Mouse (Mus musculus) urinary bladder, postnatal 4 days (tissue): Measurements from ENCODE around the gene Hgfac.

Source experiments
- DNase-seq, 2 experiments: peaks; one replicate each; pipeline ENCODE4 v3.0.0; 2021 to 2022; ENCODE audit warnings: low spot score in 2 of 2

Gene Hgfac

DNA sequence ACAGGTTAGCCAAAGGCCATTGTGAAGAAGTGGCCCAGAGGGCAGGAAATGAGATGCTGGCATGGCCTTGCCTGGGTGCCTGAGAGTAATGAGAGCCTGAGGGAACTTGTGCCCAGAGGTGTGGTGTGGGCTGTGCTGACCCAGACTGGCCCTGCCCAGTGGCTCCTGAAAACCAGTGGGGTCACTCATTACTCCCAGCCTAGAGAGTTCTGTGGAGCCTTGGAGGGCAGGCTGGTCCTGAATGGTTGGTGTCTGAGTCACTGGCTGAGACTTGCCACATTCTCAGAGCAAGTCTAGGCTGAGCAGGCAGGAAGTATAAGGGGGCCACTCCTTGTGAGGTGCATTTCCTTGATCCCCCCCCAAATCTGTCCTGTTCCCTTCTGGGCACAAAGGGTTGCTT, 3.9 kb upstream of the Hgfac start:
- DNase-seq: peak in 1 of 2 experiments; percentile 48

DNA sequence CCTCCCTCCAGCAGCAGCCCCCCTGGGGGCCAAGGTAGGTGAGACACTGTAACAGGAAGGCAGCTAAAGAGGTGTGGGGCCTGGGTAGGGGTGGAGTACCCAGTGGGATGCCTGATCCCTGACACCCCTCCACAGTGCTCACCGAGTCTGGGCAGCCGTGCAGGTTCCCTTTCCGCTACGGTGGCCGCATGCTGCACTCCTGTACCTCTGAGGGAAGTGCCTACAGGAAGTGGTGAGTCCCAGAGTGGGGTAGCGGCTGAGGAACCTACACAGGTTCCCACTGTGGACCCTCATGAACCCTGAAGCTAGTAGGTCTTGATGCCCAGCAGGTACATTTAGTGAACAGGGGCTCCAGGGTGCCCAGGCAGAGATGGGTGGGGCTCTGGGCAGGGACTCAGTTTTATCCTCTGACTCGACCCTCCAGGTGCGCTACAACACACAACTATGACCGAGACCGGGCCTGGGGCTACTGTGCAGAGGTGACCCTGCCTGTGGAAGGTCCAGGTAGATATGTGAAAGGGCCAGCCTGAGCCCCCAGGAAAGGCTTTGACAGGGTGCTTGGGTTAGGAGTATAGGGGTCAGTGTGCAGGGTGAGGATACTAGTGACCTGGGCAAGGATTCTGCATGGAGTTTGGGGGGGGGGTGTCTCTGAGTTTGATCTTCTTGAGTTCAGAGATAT, 1.3 kb downstream of the Hgfac start:
- DNase-seq: no peak

DNA sequence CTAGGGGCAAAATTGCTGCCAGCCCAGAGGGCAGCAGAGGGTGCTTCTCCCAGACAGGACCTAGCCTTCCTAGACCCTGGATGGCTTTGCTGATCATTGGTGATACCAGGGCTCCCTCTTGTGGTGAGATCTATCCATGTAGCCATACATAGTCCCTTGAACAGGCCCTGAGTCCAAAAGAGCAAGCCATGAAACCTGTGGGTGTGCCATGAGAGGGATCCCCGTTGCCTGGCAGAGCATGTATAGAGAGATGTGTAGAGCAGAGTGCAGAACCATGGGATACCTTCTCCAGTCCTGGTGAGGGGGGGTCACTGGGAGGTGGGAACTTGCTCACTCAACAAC, 1.8 kb downstream of the Hgfac start:
- peak in 1 of 2 experiments; percentile 72 for DNase-seq

DNA sequence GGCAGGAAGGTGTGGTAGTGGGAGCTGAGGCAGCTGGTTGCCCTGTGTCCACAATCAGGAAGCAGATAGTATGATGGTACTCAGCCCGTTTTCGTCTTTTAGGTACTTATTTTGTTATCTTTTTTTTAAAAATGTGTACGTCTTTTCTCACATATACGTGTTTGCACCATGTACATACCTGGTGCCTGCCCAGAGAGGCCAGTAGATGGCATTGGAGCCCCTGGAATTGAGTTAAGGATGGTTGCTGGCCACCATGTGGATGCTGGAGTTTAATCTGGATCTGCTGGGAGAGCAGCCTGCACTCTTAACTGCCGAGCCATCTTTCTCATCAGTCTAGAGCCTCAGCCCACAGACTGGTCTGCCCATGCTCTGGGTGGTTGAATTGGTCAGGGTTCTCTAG, 9.2 kb downstream of the Hgfac start:
- no peak for DNase-seq

DNA sequence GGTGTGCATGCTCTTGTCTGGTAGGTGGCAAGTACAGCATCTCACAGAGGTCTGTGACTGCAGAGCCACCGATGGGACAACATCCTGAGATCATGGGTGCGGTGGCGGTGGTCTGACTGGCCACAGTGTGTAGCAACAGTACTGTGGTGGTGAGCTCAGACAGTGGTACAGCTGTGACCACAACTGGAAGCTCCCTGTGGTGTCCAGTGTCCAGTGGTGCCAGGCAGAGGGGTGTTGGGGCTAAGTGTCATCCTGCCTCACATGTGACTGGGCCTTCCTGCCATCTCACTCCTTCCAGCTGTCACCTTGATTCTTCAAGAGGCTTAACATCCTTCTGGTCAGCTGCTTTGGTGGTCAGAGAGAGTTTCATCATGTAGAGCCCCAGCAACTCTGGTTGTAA, 13.3 kb downstream of the Hgfac start:
- no peak for DNase-seq

DNA sequence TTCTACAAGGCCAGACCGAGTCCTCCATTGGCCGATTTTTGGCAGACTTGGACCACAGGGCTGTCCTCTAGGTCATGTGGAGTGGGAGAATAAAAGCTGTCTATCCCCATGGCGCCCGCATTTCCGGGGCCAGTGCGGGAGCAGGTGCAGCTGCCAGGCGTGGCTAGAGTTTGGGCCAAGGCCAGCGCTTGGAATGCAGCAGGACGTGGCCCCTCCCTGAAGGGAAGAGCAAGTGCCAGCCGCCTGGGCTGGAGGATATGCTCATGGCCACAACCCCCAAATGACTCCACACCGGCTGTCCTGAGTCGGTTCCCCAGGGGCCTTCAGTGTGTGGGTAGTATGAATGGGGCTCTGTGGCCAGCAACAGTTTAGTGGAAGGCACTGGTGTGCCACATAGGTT, 13.8 kb downstream of the Hgfac start:
- DNase-seq: no peak

DNA sequence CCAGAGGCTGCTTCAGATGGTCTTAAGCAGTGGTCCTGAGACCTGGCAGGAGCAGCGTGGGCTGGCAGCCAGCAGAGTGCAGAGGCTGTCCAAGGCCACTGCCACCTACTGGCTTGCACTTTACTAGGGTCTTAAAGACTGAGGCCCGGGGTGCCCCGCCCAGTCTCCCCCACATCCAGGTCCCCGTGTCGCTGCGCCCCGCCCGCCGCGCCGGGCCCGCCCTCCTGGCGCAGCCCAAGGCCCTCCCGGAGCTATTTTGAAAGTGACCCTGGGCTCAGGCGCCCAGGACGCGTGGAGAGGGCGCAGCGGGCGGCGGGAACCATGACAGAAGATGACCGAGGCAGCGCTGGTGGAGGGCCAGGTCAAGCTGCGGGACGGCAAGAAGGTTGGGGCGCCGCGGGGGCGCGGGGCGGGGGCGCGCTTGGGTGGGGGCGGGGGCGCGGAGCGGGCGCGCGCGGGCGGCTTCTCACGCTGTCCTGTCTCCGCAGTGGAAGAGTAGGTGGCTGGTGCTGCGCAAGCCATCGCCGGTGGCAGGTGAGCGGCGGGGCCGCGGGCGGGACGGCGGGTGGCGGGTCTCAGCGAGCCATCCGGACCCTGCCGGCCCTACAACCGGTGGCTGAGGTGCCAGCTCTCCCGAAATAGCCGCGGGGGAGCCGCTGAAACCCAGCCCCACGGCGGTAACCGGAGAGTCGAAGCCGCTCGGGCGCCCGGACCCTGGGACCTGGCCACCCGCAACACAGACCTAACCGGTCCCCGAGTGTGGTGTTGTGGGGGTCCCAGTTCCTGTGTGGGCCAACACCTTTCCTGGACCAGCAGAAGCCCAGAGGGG, 15.5 kb downstream of the Hgfac start, which contains the start of gene Dok7:
TSS of gene Dok7 (plus strand) at position 163 of the 829 bp plus-strand sequence.
- DNase-seq: peak in 1 of 2 experiments; percentile 54

DNA sequence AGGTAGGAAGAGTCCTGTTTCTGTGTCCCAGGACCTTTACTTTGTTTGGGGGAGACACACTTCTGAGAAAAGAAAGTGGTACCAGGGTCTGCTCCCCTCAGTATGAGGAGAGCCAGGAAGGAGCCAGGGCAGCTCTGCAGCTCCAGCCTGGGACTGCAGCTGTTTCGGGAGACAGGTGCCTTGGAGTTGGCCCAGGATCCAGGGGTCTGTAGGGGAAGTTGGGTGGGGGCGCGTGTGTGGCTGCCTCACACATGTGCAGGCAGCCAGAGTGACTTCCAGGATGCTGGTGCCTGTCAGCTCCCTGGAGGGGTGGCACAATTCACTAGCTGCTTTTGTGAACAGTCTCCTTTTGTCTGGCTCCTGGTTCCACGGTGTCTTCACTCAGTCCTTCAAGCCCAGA, 16.3 kb downstream of the Hgfac start:
- no peak for DNase-seq

DNA sequence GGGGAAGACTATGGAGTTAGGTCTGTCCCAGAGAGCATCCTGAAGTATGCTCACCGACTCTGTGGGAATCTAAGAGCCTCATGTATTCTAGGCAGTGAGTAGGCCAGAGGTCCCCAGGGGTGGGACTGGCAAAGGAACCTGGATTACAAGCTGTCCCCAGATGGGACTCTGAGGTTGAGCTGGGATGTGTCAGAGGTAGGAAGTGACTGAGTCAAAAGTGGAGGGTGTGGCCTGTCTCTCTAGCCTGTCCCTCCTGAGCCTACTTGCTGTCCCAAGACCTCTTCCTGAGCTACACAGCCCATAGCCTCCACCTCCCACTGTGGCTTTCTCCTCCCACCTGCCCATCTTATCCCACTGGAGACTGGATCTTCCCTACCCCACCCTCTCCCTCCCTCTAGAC, 16.9 kb downstream of the Hgfac start:
- DNase-seq: no peak

DNA sequence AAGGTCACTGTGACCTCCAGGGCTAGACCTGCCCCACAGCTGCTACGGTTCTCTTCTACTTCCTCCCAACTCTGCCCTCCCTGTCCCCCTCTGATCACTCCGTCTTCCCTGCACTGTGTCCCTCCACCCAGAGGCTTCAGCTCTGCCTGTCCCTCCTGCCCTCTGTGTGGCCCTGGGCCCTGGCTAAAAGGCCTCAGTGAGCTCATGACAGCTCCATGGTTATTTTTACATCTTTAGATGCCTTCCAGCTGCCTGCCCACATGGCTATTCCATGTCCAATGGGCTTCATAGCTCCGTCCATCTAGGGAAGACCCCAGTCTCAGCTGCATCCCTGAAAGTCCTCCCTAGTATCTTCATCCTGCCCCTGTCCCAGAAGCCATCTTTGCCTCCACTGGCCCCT, 18.8 kb downstream of the Hgfac start:
- no peak for DNase-seq

DNA sequence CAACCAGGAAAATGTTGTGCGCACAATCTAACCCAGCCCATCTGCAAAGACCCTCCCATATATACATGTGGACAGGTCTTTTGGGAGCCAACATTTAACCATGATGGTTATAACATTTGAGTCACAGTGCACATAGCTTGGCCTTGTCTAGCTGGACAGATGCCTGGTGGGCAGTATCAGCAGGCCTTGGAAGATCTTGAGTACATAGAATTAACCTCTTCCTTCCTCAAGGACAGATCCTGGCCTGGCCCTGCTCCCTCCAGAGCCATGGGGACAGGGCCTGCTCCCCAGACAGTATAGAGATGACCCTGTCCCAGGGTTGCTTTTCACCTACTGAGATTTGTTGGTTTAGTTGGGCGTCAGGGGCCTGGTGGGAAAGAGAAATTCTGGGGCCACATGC, 28.5 kb downstream of the Hgfac start:
- DNase-seq: no peak

DNA sequence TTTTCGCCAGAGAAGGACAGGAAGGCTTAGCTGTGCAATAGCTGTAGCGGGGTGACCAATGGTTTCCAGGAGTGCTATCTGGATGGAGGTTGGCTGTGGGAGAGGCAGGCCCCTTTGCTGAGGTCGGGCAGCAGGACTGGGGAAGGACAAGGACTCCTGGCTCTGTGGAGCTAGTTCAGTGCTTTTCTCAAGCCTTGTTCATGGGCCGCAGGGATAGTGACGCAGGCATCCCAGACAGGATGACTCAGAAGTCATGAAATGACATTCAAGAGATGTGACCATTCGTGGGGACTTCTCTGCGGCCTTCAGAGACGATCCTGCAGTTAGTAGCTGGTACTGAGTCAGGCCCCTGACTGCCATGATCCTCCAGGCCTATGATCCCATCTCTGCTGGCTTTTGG, 29.0 kb downstream of the Hgfac start:
- DNase-seq: no peak

DNA sequence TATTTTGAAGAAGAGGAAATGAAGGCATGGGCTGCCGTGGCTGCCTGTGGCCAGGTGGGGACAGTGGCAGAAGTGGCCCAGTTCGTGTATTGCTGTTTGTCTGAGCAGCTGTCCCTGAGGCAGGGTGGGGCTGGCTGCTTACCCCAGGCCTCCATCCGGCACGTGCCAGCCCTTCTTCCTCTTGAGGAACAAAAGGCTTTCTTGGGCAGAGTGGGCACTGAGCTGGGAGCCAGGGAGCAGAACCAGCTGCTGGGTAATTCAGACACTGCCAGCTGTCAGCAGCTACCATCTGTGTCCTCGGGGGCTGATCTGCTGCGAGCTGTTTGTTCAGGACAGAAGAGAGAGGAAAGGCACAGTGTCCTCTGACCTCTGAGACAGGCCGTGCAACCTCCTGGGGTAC, 29.6 kb downstream of the Hgfac start:
- DNase-seq: no peak

DNA sequence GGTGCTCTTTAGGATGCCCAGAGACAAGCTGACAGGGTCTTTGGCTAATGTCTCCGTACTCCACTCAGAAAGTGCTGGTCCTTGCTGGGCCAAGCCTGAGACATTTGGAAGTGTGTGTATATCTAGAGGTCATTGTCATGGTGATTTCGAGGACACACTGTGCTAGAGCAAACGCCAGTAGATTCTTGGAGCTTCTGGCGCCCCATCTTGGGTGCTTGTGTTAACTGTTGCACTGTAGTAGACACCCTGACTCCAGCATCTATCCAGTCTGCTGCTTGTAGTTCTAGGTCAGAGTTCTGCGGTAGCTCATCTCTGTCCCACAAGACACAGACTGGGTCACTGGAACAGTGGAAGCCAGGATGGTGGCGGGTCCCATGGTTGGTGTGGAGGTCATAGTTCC, 30.5 kb downstream of the Hgfac start:
- no peak for DNase-seq

DNA sequence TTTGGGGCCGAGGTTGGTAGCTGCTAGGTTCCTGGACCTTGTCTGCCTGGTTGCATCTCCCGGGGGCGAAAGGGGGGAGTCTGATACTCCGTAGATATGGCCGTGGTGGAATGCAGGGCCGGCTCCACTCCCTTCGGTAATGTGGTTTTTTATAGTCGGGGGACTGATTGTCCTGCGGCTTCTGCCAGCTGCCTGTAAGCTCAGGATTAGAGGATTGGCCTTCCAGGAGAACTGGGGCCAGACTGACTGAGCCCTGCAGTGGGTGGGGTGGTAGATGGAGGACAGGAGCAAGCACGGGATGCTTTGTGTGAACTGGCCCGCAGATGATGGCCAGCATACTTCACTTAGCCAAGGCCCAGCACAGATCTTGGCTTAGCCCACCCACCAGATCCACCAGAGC, 31.9 kb downstream of the Hgfac start:
- no peak for DNase-seq

DNA sequence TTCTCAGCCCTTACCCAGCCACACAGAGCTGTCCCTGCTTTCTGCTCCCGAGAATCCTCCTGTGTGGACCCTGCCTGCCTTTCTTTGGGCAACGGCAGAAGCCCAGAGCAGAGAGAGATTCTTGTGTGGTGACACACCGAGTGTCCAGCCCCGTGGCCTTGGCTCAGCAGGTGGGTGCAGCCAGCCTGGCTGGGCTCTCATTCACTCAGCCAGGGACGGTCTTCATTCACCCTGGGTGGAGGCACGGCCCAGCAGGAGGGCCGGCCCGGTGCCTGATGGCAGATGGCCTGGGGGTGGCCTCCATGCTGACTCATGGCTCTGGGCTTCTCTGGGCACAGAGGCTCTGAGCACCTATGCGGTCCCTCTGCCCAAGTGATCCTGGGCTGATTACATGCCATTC, 32.7 kb downstream of the Hgfac start:
- no peak for DNase-seq

DNA sequence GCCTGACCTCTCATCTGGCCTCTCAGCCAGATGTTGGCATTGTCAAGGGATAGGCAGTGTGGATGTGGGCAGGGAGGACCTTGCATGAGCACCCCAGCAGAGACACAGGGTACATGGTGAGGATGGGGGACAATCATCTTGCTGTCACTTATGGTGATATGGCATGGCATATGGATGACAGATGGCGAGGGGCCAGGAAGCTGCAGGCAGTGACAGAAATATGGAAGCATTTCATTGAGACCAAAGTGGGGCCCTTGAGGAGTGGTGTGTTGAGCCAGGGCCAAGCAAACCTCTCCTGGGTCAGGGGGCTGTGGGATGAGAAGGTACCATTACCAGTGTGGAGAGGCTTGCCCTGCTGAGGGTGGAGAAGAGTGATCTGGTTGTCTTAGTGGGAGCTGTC, 35.1 kb downstream of the Hgfac start:
- DNase-seq: no peak

DNA sequence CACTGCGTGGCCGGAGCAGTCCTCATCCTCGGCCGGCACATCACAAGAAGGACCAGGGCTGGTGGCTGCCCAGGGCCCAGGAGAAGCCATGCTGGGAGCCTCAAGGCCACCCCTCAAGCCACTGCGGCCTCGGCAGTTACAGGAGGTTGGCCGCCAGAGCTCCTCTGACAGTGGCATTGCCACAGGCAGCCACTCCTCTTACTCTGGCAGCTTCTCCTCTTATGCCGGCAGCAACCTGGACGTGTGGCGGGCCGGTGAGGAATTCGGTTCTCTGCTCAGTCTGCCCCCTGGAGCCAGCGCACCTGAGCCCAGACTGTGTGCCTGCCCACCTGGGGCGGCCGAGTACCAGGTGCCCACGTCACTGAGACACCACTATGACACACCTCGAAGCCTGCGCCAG, 37.8 kb downstream of the Hgfac start:
- DNase-seq: no peak

DNA sequence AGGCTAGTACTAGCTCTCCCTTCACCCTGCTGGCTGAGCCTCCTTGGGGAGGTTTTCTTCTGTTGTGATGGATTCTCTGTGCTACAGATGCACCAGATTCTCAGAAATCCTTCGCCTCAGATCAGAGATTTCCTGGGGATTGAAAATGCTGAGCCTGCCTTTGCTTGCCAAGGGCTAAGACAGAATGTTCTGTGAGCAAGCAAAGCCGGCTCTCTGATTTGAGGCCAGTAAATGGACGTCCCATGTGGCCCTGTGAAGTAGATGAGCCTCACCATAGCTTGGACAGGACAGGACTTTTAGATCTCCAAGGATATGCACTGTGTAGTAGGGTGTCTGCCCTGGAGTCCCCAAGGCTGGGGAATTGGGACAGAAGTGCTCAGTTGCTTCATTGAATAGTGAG, 43.6 kb downstream of the Hgfac start:
- DNase-seq: no peak

DNA sequence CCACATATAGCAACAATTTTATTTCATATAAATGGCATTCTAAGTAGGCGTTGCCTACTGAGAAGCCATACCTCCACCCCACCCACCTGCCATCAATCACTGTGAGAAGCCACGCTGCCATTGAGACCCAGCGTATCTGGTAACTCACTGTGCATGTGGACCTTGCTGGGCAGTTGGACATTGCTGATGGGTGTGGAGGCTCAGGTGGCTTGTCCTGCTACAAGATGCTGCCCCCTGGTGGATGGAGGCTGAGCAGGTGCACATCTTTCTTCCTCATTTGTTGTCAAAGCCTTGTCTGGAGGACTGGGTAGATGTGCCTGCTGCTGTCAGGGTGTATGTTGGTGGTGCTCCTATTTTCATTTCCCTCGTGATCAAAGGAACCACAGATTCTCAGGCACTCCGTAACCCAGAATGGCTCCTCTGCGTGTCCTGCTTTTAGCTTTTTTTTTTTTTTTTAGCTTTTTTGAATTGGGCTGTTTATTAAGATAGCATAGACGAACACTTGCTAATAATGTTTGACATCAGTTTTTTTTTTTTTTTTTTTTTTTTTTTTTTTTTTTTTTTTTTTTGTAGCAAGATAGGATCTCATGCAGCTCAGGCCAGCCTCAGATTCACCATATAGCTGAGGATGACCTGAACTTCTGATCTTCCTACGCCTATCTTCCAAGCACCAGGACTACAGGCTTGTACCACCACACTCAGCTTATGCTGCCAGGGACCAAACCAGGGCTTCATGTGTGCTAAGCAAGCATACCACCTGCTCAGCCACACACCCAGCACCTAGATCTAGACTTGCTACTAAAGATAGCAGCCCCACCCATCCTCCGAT, 47.7 kb downstream of the Hgfac start:
- DNase-seq: peak in 1 of 2 experiments; percentile 48

DNA sequence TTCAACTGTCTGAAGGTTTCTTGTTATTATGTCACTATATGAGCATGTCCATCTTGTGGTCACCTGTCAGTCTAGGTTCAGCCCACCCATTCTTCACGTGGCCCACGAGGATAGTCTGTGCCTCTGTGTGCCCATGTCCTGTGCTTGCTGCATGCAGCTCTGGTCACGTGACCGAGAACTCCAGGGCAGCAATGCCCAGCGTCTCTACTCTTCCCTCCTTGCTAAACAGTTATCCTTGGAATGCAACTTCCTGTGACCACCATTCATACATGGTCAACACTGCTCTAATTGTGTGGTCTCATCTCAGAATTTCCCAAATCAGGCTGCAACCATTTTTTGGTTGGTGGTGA, 48.3 kb downstream of the Hgfac start:
- no peak for DNase-seq

DNA sequence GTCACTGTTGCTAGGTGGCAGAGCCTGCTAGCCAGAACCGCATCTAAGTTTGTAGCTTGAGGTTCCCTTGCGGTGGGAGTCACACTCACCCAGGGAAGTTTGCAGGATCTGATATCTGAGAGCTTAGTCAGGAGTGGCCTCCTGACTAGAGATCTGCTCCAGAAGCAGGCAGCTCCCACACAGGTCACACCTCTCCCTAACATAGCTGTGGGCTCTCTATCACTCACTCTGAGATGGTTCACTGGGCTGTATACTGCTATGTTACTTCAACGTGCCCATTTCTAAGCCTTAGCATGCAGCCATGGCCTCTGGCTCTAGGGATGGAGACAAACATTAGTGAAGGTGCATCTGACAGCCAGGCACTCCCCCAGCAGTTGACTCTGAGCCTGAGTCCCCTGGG, 50.3 kb downstream of the Hgfac start:
- DNase-seq: no peak
